Mouse (Mus musculus) embryonic fibroblast, embryonic 13.5 days (primary cell): ENCODE results near the gene Trpd52l3.

Source experiments
- CTCF ChIP-seq: IDR thresholded peaks from 2 replicates; pipeline ENCODE4 v1.5.1; 2011; ENCODE audit warnings: mild to moderate bottlenecking, control low read depth, low read length, moderate library complexity, borderline replicate concordance; ENCODE audit not compliant: insufficient read depth
- POLR2A ChIP-seq: IDR thresholded peaks from 2 replicates; pipeline ENCODE4 v1.6.1; 2011; ENCODE audit warnings: low read depth, mild to moderate bottlenecking, control low read depth, low read length, moderate library complexity

DNA sequence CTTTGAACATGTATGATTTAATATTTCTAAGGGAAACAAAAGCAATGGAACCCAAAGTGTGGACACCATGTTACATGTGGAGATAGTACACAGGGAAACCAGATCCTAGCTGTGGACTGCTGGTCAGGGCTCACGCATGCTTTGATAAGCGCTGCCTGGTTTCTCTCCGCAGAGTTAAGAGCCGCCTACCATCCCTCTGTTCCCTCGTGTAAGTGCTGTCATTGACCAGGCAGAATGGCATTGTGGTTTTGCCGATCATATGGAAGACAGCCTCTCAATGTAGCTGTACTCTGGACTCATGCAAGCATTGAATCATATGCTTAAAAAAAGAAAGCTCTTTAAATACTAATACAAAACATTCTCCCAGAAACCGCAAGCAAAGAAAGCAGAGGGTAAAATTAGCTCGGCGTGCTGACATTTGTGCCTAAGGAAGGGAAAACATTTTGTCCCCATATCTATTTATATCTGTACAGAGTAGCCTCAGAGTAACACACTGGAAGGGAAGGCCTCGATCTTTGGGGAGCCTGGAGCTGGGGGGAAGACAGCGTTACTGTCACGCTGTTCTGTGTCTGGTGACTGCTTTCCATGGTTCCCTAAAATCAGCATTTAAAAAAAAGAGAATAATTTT, 17.0 kb upstream of the Trpd52l3 start:
- TF ChIP-seq POLR2A (no peak), CTCF (no peak)
